Mouse (Mus musculus) hindbrain, postnatal 0 days (tissue): ENCODE measurements around the gene Gen1. TPM values are rescaled to one million over a fixed set of nuclear protein-coding genes. Genes with fewer than 3 reads are reported as not detected.

Experiments
- ATAC-seq: fragments of 200-750 bp; cut with Nextera tagmentation; 2 replicates; pipeline ENCODE4 v1.8.0; 2017; ENCODE audit warnings: mild to moderate bottlenecking, moderate TSS enrichment, moderate library complexity
- DNase-seq: peaks from one replicate; pipeline ENCODE4 v3.0.0-alpha.2; 2015; ENCODE audit warnings: low spot score
- H3K27ac ChIP-seq: fragments of 300-500 bp; sonication (generic); 2 replicates; pipeline ENCODE4 v1.5.1; 2014; ENCODE audit warnings: mild to moderate bottlenecking
- H3K27me3 ChIP-seq: fragments of 300-500 bp; sonication (generic); 2 replicates; pipeline ENCODE4 v1.6.1; 2014; ENCODE audit warnings: low read length, mixed read lengths; ENCODE audit not compliant: insufficient read depth
- H3K36me3 ChIP-seq: fragments of 300-500 bp; sonication (generic); 2 replicates; pipeline ENCODE4 v1.6.1; 2014; ENCODE audit warnings: low read length, mixed read lengths; ENCODE audit not compliant: insufficient read depth
- H3K4me1 ChIP-seq: fragments of 300-500 bp; sonication (generic); 2 replicates; pipeline ENCODE4 v1.6.1; 2014; ENCODE audit warnings: antibody characterized with exemption, low read length, mixed read lengths; ENCODE audit not compliant: insufficient read depth
- H3K4me2 ChIP-seq: fragments of 300-500 bp; sonication (generic); 2 replicates; pipeline ENCODE4 v1.6.1; 2014; ENCODE audit warnings: low read depth, mild to moderate bottlenecking, low read length, moderate library complexity, mixed read lengths
- H3K4me3 ChIP-seq: fragments of 300-500 bp; sonication (generic); 2 replicates; pipeline ENCODE4 v1.5.1; 2014; ENCODE audit warnings: low read length
- H3K9ac ChIP-seq: fragments of 300-500 bp; sonication (generic); replicated peaks from 2 replicates; pipeline ENCODE4 v1.6.1; 2014; ENCODE audit warnings: mild to moderate bottlenecking, low read length, moderate library complexity, mixed read lengths
- H3K9me3 ChIP-seq: fragments of 300-500 bp; sonication (generic); 2 replicates; pipeline ENCODE4 v1.6.1; 2016; ENCODE audit warnings: low read length, mixed read lengths
- CTCF ChIP-seq: IDR thresholded peaks from 2 replicates; pipeline ENCODE4 v1.5.1; 2016; ENCODE audit warnings: antibody characterized with exemption, control low read depth, low read depth
- WGBS: fragments of 180-500 bp; shearing (Covaris S2); extraction: QIAGEN DNeasy Blood & Tissue Kit; methylation state at CpG from one replicate; pipeline ENCODE4 v1.1.7; 2014; 5-methylcytosine and 5-hydroxymethylcytosine counted together
- polyA plus RNA-seq: library from polyadenylated mRNA; unstranded; fragments of >200 nt; fragmentation: Nextera tagmentation; extraction: Ambion mirVana; gene quantifications from 2 replicates; pipeline ENCODE4 v1.2.1, GENCODE M21; 2015
- total RNA-seq: library from RNA; depleted of rRNA; stranded (reverse); fragments of >200 nt; gene quantifications from 2 replicates; pipeline ENCODE4 v1.2.3, GENCODE M21; 2014

The Gen1 gene
- total and polyA plus RNA-seq, 2 experiments from 2014 or later = 1.0 to 3.1 TPM

- Histone ChIP-seq H3K36me3 (no peaks in the 10 kb centered on the region), H3K4me3 (no peak overlapping the region), H3K27ac (no peak overlapping the region), H3K9me3 (no peaks in the 10 kb centered on the region), H3K27me3 (no peaks in the 10 kb centered on the region), H3K4me2 (no peak overlapping the region), H3K4me1 (no peaks in the 10 kb centered on the region), H3K9ac (no peak overlapping the region)
- ATAC-seq (no peak), DNase-seq (no peak)
- 58% methylated on average over 1 of the region's 1 CpGs for WGBS
- TF ChIP-seq CTCF = no peak
Measured at GRCm38 (mm10) chr12:11226123-11226522, 39.5 kb downstream of the Gen1 start.

GRCm38 (mm10) chr12:11224722-11225121 lies 40.9 kb downstream of the Gen1 start:
- TF ChIP-seq CTCF = no peak
- Histone ChIP-seq H3K27ac (no peak overlapping the region), H3K4me2 (no peak overlapping the region), H3K9me3 (no peaks in the 10 kb centered on the region), H3K27me3 (no peaks in the 10 kb centered on the region), H3K9ac (no peak overlapping the region), H3K4me1 (no peaks in the 10 kb centered on the region), H3K4me3 (no peak overlapping the region), H3K36me3 (no peaks in the 10 kb centered on the region)
- no peak for ATAC-seq
- WGBS = 3% methylated on average over 5 of the region's 5 CpGs
- no peak for DNase-seq

- no peak for DNase-seq
- no peaks in the 10 kb centered on the region for H3K36me3 ChIP-seq
- H3K4me2 ChIP-seq = no peak overlapping the region
- no peaks in the 10 kb centered on the region for H3K9me3 ChIP-seq
- WGBS = 94% methylated on average over 10 of the region's 10 CpGs
- H3K27me3 ChIP-seq = no peaks in the 10 kb centered on the region
- H3K9ac ChIP-seq = no peak overlapping the region
- H3K4me1 ChIP-seq = no peaks in the 10 kb centered on the region
- H3K27ac ChIP-seq = no peak overlapping the region
- TF ChIP-seq CTCF = no peak
- ATAC-seq = no peak
- H3K4me3 ChIP-seq = no peak overlapping the region
Measured at GRCm38 (mm10) chr12:11223090-11223489, 42.5 kb downstream of the Gen1 start.

- H3K27ac ChIP-seq = no peak overlapping the region
- 70% methylated on average over 3 of the region's 3 CpGs for WGBS
- TF ChIP-seq CTCF = no peak
Measured at GRCm38 (mm10) chr12:11222566-11222965, 43.0 kb downstream of the Gen1 start.

GRCm38 (mm10) chr12:11221524-11222330 lies 43.9 kb downstream of the Gen1 start:
- no peaks in the 10 kb centered on the region for H3K9me3 ChIP-seq
- H3K4me3 ChIP-seq = no peak overlapping the region
- H3K36me3 ChIP-seq = no peaks in the 10 kb centered on the region
- no peaks in the 10 kb centered on the region for H3K27me3 ChIP-seq
- no peaks in the 10 kb centered on the region for H3K4me1 ChIP-seq
- peak; percentile 79 for ATAC-seq
- no peak for TF ChIP-seq CTCF
- peak overlapping the region; percentile 32; the same call in 1 of the 2 replicates for H3K27ac ChIP-seq
- peak; percentile 37 for DNase-seq
- no peak overlapping the region for H3K9ac ChIP-seq
- 42% methylated on average over 20 of the region's 20 CpGs for WGBS
- H3K4me2 ChIP-seq = no peak overlapping the region

More at GRCm38 (mm10) chr12:11222566-11222965, 43.0 kb downstream of the Gen1 start:
- Histone ChIP-seq H3K9me3 (no peaks in the 10 kb centered on the region), H3K4me2 (no peak overlapping the region), H3K9ac (no peak overlapping the region), H3K4me1 (no peaks in the 10 kb centered on the region), H3K27me3 (no peaks in the 10 kb centered on the region), H3K36me3 (no peaks in the 10 kb centered on the region), H3K4me3 (no peak overlapping the region)
- DNase-seq (no peak), ATAC-seq (no peak)

GRCm38 (mm10) chr12:11217726-11218250 lies 47.8 kb downstream of the Gen1 start:
- ATAC-seq = no peak
- Histone ChIP-seq H3K4me1 (no peaks in the 10 kb centered on the region), H3K36me3 (no peaks in the 10 kb centered on the region), H3K4me3 (no peak overlapping the region), H3K27ac (no peak overlapping the region), H3K4me2 (no peak overlapping the region), H3K27me3 (no peaks in the 10 kb centered on the region), H3K9ac (no peak overlapping the region), H3K9me3 (no peaks in the 10 kb centered on the region)
- TF ChIP-seq CTCF = no peak
- 81% methylated on average over 7 of the region's 7 CpGs for whole genome bisulfite sequencing
- DNase-seq = no peak

GRCm38 (mm10) chr12:11216454-11216853 lies 49.1 kb downstream of the Gen1 start:
- Histone ChIP-seq H3K36me3 (no peaks in the 10 kb centered on the region), H3K4me1 (no peaks in the 10 kb centered on the region), H3K9me3 (no peaks in the 10 kb centered on the region), H3K4me2 (no peak overlapping the region), H3K27me3 (no peaks in the 10 kb centered on the region), H3K9ac (no peak overlapping the region), H3K4me3 (no peak overlapping the region), H3K27ac (no peak overlapping the region)
- WGBS = 55% methylated on average over 3 of the region's 3 CpGs
- DNase-seq (no peak), ATAC-seq (no peak)
- TF ChIP-seq CTCF = no peak
